Mouse (Mus musculus): ENCODE results near the gene Htr7. TPM values are rescaled to one million over a fixed set of nuclear protein-coding genes. Genes with fewer than 3 reads are reported as not detected.
A peak's percentile ranks its signal among the peaks of the same experiment; 100 is the strongest.

Gene Htr7
- total and polyA plus RNA-seq, 3 experiments = 0.05 TPM; not detected in 2

DNA sequence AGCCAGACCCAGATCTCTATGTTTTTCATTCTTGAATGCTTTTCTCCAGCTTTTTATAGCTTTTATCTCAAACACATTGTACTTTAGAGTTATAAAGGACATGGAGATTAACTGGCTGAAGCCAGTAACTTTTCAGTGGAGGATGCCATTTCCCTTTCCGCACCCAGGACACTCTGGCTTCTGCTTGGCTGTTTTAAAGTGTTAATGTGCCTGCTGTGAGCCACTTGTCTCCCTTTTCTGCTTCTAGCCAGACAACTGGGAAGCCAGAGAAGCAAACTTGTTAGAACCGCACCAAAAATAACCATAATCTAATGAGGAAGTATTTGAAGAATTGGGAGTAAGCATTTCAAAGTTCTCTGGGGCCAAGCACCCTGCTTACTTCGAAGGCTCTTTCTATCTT, 42.5 kb downstream of the Htr7 start:
- Histone ChIP-seq H3K27me3 (ENCODE audit: insufficient read depth, low read length) (peaks cover 8% of the 10 kb centered on the region), H3K36me3 (replicated peaks) (no peaks in the 10 kb centered on the region), H3K4me3 (ENCODE audit: low read depth, low read length) (no peak overlapping the region), H3K4me1 (ENCODE audit: insufficient read depth, low read depth, low read length) (no peaks in the 10 kb centered on the region), H3K9me3 (replicated peaks) (no peaks in the 10 kb centered on the region)
- ATAC-seq (ENCODE audit: extremely low read depth, insufficient number of reproducible peaks, low FRiP score, poor library complexity, severe bottlenecking) (no peak), DNase-seq (ENCODE audit: low spot score) (no peak)
- TF ChIP-seq GATA2 (IDR thresholded peaks at IDR 0.05; ENCODE audit: borderline replicate concordance, low read depth, low read length) (no peak), GATA1 (IDR thresholded peaks at IDR 0.05; ENCODE audit: borderline replicate concordance, low read length) (no peak), TAL1 (conservative IDR thresholded peaks at IDR 0.05; ENCODE audit: low read depth, low read length) (no peak), CTCF (IDR thresholded peaks at IDR 0.05; ENCODE audit: low read depth, low read length) (no peak), POLR2AphosphoS5 (IDR thresholded peaks at IDR 0.05; ENCODE audit: insufficient replicate concordance, low read depth, low read length) (no peak)

DNA sequence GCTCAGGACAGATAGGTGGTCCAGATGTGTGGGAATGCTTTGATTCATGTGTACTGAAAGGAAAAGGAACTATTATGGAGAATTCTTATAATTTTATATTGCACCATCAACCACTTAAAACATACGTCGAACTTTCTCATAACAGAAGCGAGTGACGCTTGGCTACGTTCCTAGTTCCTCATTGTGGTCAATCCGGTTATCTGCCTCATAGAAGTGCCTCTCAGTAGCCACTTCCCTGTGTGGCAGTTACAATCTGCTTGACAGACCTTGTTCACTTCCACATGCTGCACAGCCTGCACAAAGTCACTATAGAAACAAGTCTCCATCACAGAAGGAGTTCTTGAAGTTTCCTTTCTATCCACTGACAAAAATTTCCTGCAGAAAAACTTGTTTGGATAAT, 51.0 kb downstream of the Htr7 start:
- Histone ChIP-seq H3K9me3 (replicated peaks) (no peaks in the 10 kb centered on the region), H3K36me3 (replicated peaks) (no peaks in the 10 kb centered on the region), H3K4me3 (ENCODE audit: low read depth, low read length) (no peak overlapping the region), H3K4me1 (ENCODE audit: insufficient read depth, low read depth, low read length) (peaks cover 14% of the 10 kb centered on the region), H3K27me3 (ENCODE audit: insufficient read depth, low read length) (peaks cover 3% of the 10 kb centered on the region; the same call in 1 of the 2 replicates)
- DNase-seq (ENCODE audit: low spot score) (peak; percentile 21), ATAC-seq (ENCODE audit: extremely low read depth, insufficient number of reproducible peaks, low FRiP score, poor library complexity, severe bottlenecking) (peak; percentile 15; the same call in 1 of the 2 replicates)
- no peak for TF ChIP-seq CTCF (IDR thresholded peaks at IDR 0.05; ENCODE audit: low read depth, low read length)
- TF ChIP-seq TAL1 (conservative IDR thresholded peaks at IDR 0.05; ENCODE audit: low read depth, low read length) = no peak
- TF ChIP-seq POLR2AphosphoS5 (IDR thresholded peaks at IDR 0.05; ENCODE audit: insufficient replicate concordance, low read depth, low read length) = no peak
- no peak for TF ChIP-seq GATA1 (IDR thresholded peaks at IDR 0.05; ENCODE audit: borderline replicate concordance, low read length)
- no peak for TF ChIP-seq GATA2 (IDR thresholded peaks at IDR 0.05; ENCODE audit: borderline replicate concordance, low read depth, low read length)

GRCm38 (mm10) chr19:36004961-36005360, 52.3 kb downstream of the Htr7 start:
- no peaks in the 10 kb centered on the region for H3K9me3 ChIP-seq (replicated peaks)
- no peak for DNase-seq (ENCODE audit: low spot score)
- peaks cover 14% of the 10 kb centered on the region for H3K4me1 ChIP-seq (ENCODE audit: insufficient read depth, low read depth, low read length)
- no peaks in the 10 kb centered on the region for H3K27me3 ChIP-seq (ENCODE audit: insufficient read depth, low read length)
- ATAC-seq (ENCODE audit: extremely low read depth, insufficient number of reproducible peaks, low FRiP score, poor library complexity, severe bottlenecking) = no peak
- TF ChIP-seq GATA2 (IDR thresholded peaks at IDR 0.05; ENCODE audit: borderline replicate concordance, low read depth, low read length) = no peak
- no peak for TF ChIP-seq POLR2AphosphoS5 (IDR thresholded peaks at IDR 0.05; ENCODE audit: insufficient replicate concordance, low read depth, low read length)
- TF ChIP-seq TAL1 (conservative IDR thresholded peaks at IDR 0.05; ENCODE audit: low read depth, low read length) = no peak
- no peak for TF ChIP-seq GATA1 (IDR thresholded peaks at IDR 0.05; ENCODE audit: borderline replicate concordance, low read length)
- no peak for TF ChIP-seq CTCF (IDR thresholded peaks at IDR 0.05; ENCODE audit: low read depth, low read length)
- H3K36me3 ChIP-seq (replicated peaks) = no peaks in the 10 kb centered on the region
- no peak overlapping the region for H3K4me3 ChIP-seq (ENCODE audit: low read depth, low read length)

DNA sequence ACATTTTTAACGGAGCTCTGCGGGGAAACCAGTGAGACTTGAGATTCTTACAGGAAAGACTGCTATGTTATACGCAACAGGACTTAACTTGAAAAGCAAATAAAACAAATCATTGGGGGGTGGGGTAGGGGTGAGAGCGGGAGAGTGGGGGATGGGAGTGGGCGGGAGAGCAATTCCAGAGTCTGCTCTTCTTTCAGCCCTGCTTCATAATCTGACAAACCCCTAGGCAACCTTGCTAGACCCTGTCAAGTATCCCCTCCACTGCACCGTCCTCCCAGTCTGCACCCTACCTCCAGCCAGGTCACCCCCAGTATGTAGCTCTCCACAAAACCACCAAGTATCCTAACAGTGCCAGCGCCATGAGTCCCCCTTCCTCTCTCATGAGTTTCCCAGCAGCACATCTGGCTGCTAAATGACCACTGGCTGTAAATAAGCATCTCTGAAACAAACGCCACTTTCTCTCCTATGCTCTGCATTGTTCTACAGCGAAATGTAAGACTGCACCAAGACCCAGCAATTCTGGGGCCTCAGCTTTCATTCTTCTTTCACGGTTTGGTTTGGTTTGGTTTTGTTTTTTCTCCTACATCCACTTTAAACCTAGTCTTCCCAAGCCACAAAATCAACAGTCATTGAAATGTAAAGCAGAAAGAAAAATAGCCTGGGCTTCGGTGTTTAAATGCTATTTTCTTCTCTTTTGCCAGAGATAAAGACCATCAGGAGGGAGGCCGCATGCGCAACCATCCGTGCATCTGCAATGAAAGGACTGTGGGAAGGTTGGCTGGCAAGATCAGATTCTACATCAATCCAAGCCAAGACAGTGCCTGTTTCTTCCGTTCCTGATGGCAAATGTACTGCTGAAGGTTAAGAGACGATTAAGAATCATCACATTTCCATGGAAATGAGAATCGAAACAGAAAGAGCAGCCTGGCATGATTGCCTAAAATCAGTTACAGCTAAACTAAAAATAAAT, 54.5 kb downstream of the Htr7 start:
- no peak for TF ChIP-seq GATA2 (IDR thresholded peaks at IDR 0.05; ENCODE audit: borderline replicate concordance, low read depth, low read length)
- no peak for TF ChIP-seq GATA1 (IDR thresholded peaks at IDR 0.05; ENCODE audit: borderline replicate concordance, low read length)
- TF ChIP-seq CTCF (IDR thresholded peaks at IDR 0.05; ENCODE audit: low read depth, low read length) = no peak
- no peak for TF ChIP-seq POLR2AphosphoS5 (IDR thresholded peaks at IDR 0.05; ENCODE audit: insufficient replicate concordance, low read depth, low read length)
- no peak for TF ChIP-seq TAL1 (conservative IDR thresholded peaks at IDR 0.05; ENCODE audit: low read depth, low read length)
- no peak for ATAC-seq (ENCODE audit: extremely low read depth, insufficient number of reproducible peaks, low FRiP score, poor library complexity, severe bottlenecking)

GRCm38 (mm10) chr19:36001512-36001911, 55.8 kb downstream of the Htr7 start:
- peaks cover 16% of the 10 kb centered on the region for H3K4me1 ChIP-seq (ENCODE audit: insufficient read depth, low read depth, low read length)
- H3K9me3 ChIP-seq (replicated peaks) = no peaks in the 10 kb centered on the region
- no peak for DNase-seq (ENCODE audit: low spot score)
- H3K27me3 ChIP-seq (ENCODE audit: insufficient read depth, low read length) = no peaks in the 10 kb centered on the region
- H3K4me3 ChIP-seq (ENCODE audit: low read depth, low read length) = no peak overlapping the region
- no peak for TF ChIP-seq GATA2 (IDR thresholded peaks at IDR 0.05; ENCODE audit: borderline replicate concordance, low read depth, low read length)
- no peak for TF ChIP-seq GATA1 (IDR thresholded peaks at IDR 0.05; ENCODE audit: borderline replicate concordance, low read length)
- TF ChIP-seq CTCF (IDR thresholded peaks at IDR 0.05; ENCODE audit: low read depth, low read length) = no peak
- TF ChIP-seq TAL1 (conservative IDR thresholded peaks at IDR 0.05; ENCODE audit: low read depth, low read length) = no peak
- TF ChIP-seq POLR2AphosphoS5 (IDR thresholded peaks at IDR 0.05; ENCODE audit: insufficient replicate concordance, low read depth, low read length) = no peak
- no peak for ATAC-seq (ENCODE audit: extremely low read depth, insufficient number of reproducible peaks, low FRiP score, poor library complexity, severe bottlenecking)
- no peaks in the 10 kb centered on the region for H3K36me3 ChIP-seq (replicated peaks)

More for the DNA sequence above, 54.5 kb downstream of the Htr7 start:
- Histone ChIP-seq H3K36me3 (replicated peaks) (no peaks in the 10 kb centered on the region), H3K9me3 (replicated peaks) (no peaks in the 10 kb centered on the region), H3K4me3 (ENCODE audit: low read depth, low read length) (no peak overlapping the region), H3K27me3 (ENCODE audit: insufficient read depth, low read length) (no peaks in the 10 kb centered on the region), H3K4me1 (ENCODE audit: insufficient read depth, low read depth, low read length) (peaks cover 14% of the 10 kb centered on the region)
- no peak for DNase-seq (ENCODE audit: low spot score)

DNA sequence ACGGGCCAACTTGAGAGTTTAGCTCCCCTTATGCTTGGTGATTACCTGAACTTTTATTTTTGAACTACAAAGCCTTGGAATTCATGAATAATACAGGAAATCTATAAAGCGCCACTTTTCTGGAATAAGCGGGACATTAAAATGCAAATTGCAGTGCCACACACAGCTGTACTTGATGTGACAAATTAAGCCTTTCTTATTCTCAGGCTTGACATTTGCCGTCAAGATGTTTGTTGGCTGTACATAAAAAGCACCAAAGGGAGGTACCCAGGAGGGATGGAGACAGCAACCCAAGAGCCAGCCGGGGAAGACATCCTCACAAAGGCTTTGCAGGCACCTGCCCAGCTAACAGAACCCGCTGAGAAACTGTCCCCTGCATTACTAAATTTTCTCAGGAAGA, 56.4 kb downstream of the Htr7 start:
- Histone ChIP-seq H3K4me3 (ENCODE audit: low read depth, low read length) (no peak overlapping the region), H3K4me1 (ENCODE audit: insufficient read depth, low read depth, low read length) (peaks cover 10% of the 10 kb centered on the region), H3K36me3 (replicated peaks) (no peaks in the 10 kb centered on the region), H3K27me3 (ENCODE audit: insufficient read depth, low read length) (no peaks in the 10 kb centered on the region), H3K9me3 (replicated peaks) (no peaks in the 10 kb centered on the region)
- ATAC-seq (ENCODE audit: extremely low read depth, insufficient number of reproducible peaks, low FRiP score, poor library complexity, severe bottlenecking) (no peak), DNase-seq (ENCODE audit: low spot score) (no peak)
- no peak for TF ChIP-seq GATA1 (IDR thresholded peaks at IDR 0.05; ENCODE audit: borderline replicate concordance, low read length)
- TF ChIP-seq CTCF (IDR thresholded peaks at IDR 0.05; ENCODE audit: low read depth, low read length) = no peak
- TF ChIP-seq TAL1 (conservative IDR thresholded peaks at IDR 0.05; ENCODE audit: low read depth, low read length) = no peak
- TF ChIP-seq POLR2AphosphoS5 (IDR thresholded peaks at IDR 0.05; ENCODE audit: insufficient replicate concordance, low read depth, low read length) = no peak
- no peak for TF ChIP-seq GATA2 (IDR thresholded peaks at IDR 0.05; ENCODE audit: borderline replicate concordance, low read depth, low read length)

Measured in G1E (cell line).